Mouse (Mus musculus) forebrain, postnatal 0 days (tissue): ENCODE data around the gene Nsmce1. TPM values are rescaled to one million over a fixed set of nuclear protein-coding genes. Genes with fewer than 3 reads are reported as not detected.

ENCODE experiments used
- ATAC-seq: fragments of 200-750 bp; cut with Nextera tagmentation; 2 replicates; pipeline ENCODE4 v1.8.0; 2017; ENCODE audit warnings: mild to moderate bottlenecking, moderate library complexity
- DNase-seq: peaks from one replicate; pipeline ENCODE4 v3.0.0-alpha.2; 2015
- H3K27ac ChIP-seq: fragments of 300-500 bp; sonication (generic); 2 replicates; pipeline ENCODE4 v1.5.1; 2014; ENCODE audit warnings: low read depth, mild to moderate bottlenecking, antibody characterized with exemption, low read length, moderate library complexity, mixed read lengths
- H3K27me3 ChIP-seq: fragments of 300-500 bp; sonication (generic); 2 replicates; pipeline ENCODE4 v1.6.1; 2014; ENCODE audit warnings: mild to moderate bottlenecking, low read length, mixed read lengths; ENCODE audit not compliant: insufficient read depth
- H3K36me3 ChIP-seq: fragments of 300-500 bp; sonication (generic); 2 replicates; pipeline ENCODE4 v1.6.1; 2014; ENCODE audit warnings: mild to moderate bottlenecking, moderate library complexity; ENCODE audit not compliant: insufficient read depth
- H3K4me1 ChIP-seq: fragments of 300-500 bp; sonication (generic); 2 replicates; pipeline ENCODE4 v1.6.1; 2014; ENCODE audit warnings: antibody characterized with exemption; ENCODE audit not compliant: insufficient read depth
- H3K4me2 ChIP-seq: fragments of 300-500 bp; sonication (generic); 2 replicates; pipeline ENCODE4 v1.6.1; 2014; ENCODE audit warnings: low read depth, mild to moderate bottlenecking, moderate library complexity
- H3K4me3 ChIP-seq: fragments of 300-500 bp; sonication (generic); 2 replicates; pipeline ENCODE4 v1.5.1; 2014; ENCODE audit warnings: low read depth, low read length, mixed read lengths
- H3K9ac ChIP-seq: fragments of 300-500 bp; sonication (generic); 2 replicates; pipeline ENCODE4 v1.6.1; 2014; ENCODE audit warnings: mild to moderate bottlenecking
- H3K9me3 ChIP-seq: fragments of 300-500 bp; sonication (generic); 2 replicates; pipeline ENCODE4 v1.6.1; 2016; ENCODE audit warnings: low read length
- CTCF ChIP-seq: sonication (generic); IDR thresholded peaks from 2 replicates; pipeline ENCODE4 v1.5.1; 2016; ENCODE audit warnings: antibody characterized with exemption, control low read depth, low read depth
- WGBS: fragments of 180-500 bp; shearing (Covaris S2); extraction: QIAGEN DNeasy Blood & Tissue Kit; methylation state at CpG from one replicate; pipeline ENCODE4 v1.1.7; 2014; 5-methylcytosine and 5-hydroxymethylcytosine counted together
- polyA plus RNA-seq: library from polyadenylated mRNA; unstranded; fragments of >200 nt; fragmentation: Nextera tagmentation; extraction: Ambion mirVana; gene quantifications from 2 replicates; pipeline ENCODE4 v1.2.1, GENCODE M21; 2015
- total RNA-seq: library from RNA; depleted of rRNA; stranded (reverse); fragments of >200 nt; gene quantifications from 2 replicates; pipeline ENCODE4 v1.2.3, GENCODE M21; 2014

The Nsmce1 gene
- total and polyA plus RNA-seq, 2 experiments from 2014 or later: 43.3 to 107 TPM

GRCm38 (mm10) chr7:125469937-125470336, 21.5 kb downstream of the Nsmce1 start:
- Histone ChIP-seq H3K36me3 (peaks cover 49% of the 10 kb centered on the region), H3K9me3 (no peaks in the 10 kb centered on the region), H3K27ac (no peak overlapping the region), H3K9ac (no peak overlapping the region), H3K4me2 (no peak overlapping the region), H3K4me1 (no peaks in the 10 kb centered on the region), H3K27me3 (no peaks in the 10 kb centered on the region), H3K4me3 (no peak overlapping the region)
- WGBS: 29% methylated on average over 5 of the region's 5 CpGs
- DNase-seq (peak; percentile 72), ATAC-seq (peak; percentile 47; the same call in 1 of the 2 replicates)
- TF ChIP-seq CTCF: peak; percentile 89

DNA sequence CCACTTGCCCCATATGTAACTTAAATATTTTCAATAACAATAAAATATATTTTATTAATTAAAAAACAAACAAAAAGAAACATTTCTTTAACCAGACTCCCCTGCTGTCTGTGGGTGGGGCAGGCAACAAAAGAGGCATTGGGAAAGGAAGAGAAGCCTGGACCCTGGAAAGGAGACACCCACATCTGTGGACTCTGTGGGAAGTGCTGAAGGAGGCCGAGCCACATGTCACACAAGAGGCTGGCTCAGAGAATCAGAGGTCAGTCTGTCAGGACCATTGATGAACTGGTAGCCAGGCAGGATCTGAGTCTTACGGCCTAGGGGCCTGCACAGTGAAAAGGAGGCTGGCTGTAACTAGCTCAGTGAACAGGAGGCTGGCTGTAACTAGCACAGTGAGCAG, 29.2 kb downstream of the Nsmce1 start:
- Histone ChIP-seq H3K36me3 (peaks cover 22% of the 10 kb centered on the region), H3K4me1 (no peaks in the 10 kb centered on the region), H3K4me3 (no peak overlapping the region), H3K27ac (no peak overlapping the region), H3K9ac (no peak overlapping the region), H3K27me3 (no peaks in the 10 kb centered on the region), H3K9me3 (no peaks in the 10 kb centered on the region), H3K4me2 (no peak overlapping the region)
- whole genome bisulfite sequencing: 36% methylated on average over 2 of the region's 2 CpGs
- ATAC-seq (no peak), DNase-seq (no peak)
- TF ChIP-seq CTCF: no peak

DNA sequence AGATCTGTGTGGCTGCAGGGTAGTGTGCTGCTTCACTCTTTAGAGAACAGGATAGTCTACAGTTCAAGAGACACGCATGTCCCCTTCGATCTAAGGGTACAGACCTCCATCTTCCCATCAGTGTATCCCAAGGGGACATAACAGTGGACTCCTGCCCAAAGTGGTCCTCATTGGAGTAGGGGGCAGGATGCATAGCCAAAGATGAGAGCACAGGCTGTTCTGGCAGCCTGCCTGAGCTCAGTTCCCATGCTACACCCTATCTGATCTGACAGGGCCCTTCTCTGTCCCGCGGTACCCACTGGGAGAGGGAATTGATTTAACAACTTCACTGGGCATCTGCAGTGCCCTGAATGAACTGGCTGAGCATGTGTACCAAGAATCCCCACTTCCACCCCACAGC, 37.7 kb downstream of the Nsmce1 start:
- WGBS: 92% methylated on average over 4 of the region's 4 CpGs
- Histone ChIP-seq H3K27ac (no peak overlapping the region), H3K4me3 (no peak overlapping the region), H3K4me2 (no peak overlapping the region), H3K4me1 (no peaks in the 10 kb centered on the region), H3K27me3 (no peaks in the 10 kb centered on the region), H3K36me3 (no peaks in the 10 kb centered on the region), H3K9ac (no peak overlapping the region), H3K9me3 (no peaks in the 10 kb centered on the region)
- TF ChIP-seq CTCF: no peak
- DNase-seq: no peak
- no peak for ATAC-seq

DNA sequence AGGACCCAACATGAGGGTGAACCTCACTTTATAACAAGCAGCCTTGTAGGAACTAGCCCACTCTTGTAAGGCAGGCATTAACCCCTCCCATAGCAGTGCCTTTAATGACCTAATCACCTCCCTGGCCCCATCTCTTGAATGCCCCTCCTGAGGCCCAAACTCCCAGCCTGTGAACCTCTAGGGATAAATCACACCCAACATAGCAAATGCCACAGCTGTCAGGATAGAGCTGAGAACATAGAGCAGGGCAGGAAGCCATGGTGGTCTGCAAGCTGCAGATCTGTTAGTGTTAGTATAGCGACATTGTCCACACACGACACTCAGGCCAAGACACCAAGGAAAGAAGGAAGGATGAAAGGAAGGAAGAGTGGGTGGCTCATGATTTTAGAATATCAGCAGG, 40.3 kb downstream of the Nsmce1 start:
- TF ChIP-seq CTCF: no peak
- 98% methylated on average over 2 of the region's 2 CpGs for WGBS
- H3K4me2 ChIP-seq: no peak overlapping the region

GRCm38 (mm10) chr7:125450678-125451077, 40.7 kb downstream of the Nsmce1 start:
- no peaks in the 10 kb centered on the region for H3K27me3 ChIP-seq
- H3K9me3 ChIP-seq: no peaks in the 10 kb centered on the region
- no peaks in the 10 kb centered on the region for H3K36me3 ChIP-seq
- no peak overlapping the region for H3K27ac ChIP-seq
- DNase-seq (no peak), ATAC-seq (no peak)
- H3K4me2 ChIP-seq: no peak overlapping the region
- WGBS: 72% methylated on average over 1 of the region's 1 CpGs
- no peak for TF ChIP-seq CTCF
- no peaks in the 10 kb centered on the region; the same call in 1 of the 2 replicates for H3K4me1 ChIP-seq
- no peak overlapping the region for H3K9ac ChIP-seq
- H3K4me3 ChIP-seq: no peak overlapping the region

More for the DNA sequence above, 40.3 kb downstream of the Nsmce1 start:
- Histone ChIP-seq H3K27me3 (no peaks in the 10 kb centered on the region), H3K9ac (no peak overlapping the region), H3K36me3 (no peaks in the 10 kb centered on the region), H3K4me3 (no peak overlapping the region), H3K9me3 (no peaks in the 10 kb centered on the region), H3K27ac (no peak overlapping the region), H3K4me1 (no peaks in the 10 kb centered on the region)
- DNase-seq: no peak
- no peak for ATAC-seq

GRCm38 (mm10) chr7:125444464-125445401, 46.7 kb downstream of the Nsmce1 start, which contains the start of gene Kdm8:
Kdm8 (plus strand) TSS chr7:125444676.
- peak within 1 kb of the TSS; percentile 80 for H3K9ac ChIP-seq
- H3K4me3 ChIP-seq: peak within 1 kb of the TSS; percentile 60
- TF ChIP-seq CTCF: no peak
- peaks cover 8% of the 10 kb centered on the region for H3K4me1 ChIP-seq
- WGBS: 2% methylated on average over 61 of the region's 61 CpGs
- peak; percentile 99 for ATAC-seq
- no peaks in the 10 kb centered on the region for H3K27me3 ChIP-seq
- peak; percentile 99 for DNase-seq
- H3K27ac ChIP-seq: peak within 1 kb of the TSS; percentile 98
- H3K36me3 ChIP-seq: no peaks in the 10 kb centered on the region
- no peaks in the 10 kb centered on the region for H3K9me3 ChIP-seq
- H3K4me2 ChIP-seq: peak within 1 kb of the TSS; percentile 75

DNA sequence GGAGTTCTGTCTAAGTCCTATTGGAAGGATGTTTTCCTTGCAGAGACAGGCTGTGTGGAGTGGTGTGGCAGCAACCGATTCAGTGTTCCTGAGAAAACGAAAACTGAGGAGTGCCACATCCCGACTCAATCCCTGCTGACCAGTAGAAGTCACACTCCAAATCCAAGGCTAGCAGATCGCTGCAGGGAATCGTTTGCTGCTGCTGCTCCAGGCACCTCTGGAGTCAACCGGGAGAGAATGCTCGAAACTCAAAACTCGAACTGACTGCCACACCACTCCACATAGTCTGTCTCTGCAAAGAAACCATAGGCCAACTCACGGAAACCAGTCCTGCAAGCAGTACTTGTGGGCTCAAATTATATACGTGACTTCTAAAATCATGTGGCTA, 47.3 kb downstream of the Nsmce1 start:
- Histone ChIP-seq H3K36me3 (no peaks in the 10 kb centered on the region), H3K4me2 (peak overlapping the region; percentile 75), H3K27me3 (no peaks in the 10 kb centered on the region), H3K4me3 (peak overlapping the region; percentile 60), H3K27ac (peak overlapping the region; percentile 98), H3K4me1 (peaks cover 8% of the 10 kb centered on the region), H3K9ac (peak overlapping the region; percentile 80), H3K9me3 (no peaks in the 10 kb centered on the region)
- 0 out of 2 replicates have a peak, but pooled peaks have one; percentile 0 for ATAC-seq
- no peak for DNase-seq
- TF ChIP-seq CTCF: no peak
- 26% methylated on average over 10 of the region's 10 CpGs for WGBS
